Mouse (Mus musculus) natural killer cell, adult 2 months (primary cell): ENCODE data around the gene Thsd7a.
A peak's percentile ranks its signal among the peaks of the same experiment; 100 is the strongest.

ENCODE experiments used
- DNase-seq, 2 experiments: peaks; one replicate each; pipeline ENCODE4 v3.0.0; 2022; ENCODE audit warnings: low spot score in 2 of 2

The Thsd7a gene

DNA sequence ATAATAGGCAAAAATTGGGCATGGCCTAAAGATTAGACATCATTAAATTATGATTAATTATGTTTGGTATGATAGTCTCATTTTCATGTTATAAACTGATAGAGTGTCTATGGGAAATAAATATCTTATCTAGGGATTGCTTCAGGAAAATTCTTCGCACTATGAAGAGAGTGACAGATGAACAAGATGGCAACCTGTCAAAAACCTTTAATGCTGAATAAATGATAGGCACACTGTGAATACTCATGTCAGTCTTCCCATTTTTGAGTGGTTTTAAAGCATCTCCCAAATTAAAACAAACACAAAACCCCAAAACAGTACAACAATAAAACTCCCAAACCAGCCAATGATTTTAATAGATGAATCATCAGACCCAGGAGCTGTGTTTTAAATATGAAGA, 362.5 kb downstream of the Thsd7a start:
- DNase-seq: no peak

DNA sequence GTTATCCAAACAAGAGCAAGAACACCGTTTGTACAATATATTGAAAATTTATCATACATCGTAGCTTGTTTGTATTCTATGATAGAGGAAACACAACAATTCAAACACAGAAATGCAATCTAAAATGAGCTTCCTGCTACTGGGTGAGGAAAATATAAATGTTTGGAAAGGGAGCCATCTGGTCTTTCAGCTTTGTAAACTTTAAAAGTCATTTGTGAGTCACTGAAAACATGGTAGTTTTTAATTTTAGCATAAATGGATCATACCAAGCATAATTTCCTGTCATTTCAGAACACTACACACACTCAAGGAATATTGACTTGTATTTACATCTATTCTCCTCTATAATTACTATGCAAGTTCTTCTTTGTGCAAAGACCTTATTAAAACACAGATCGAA, 363.6 kb downstream of the Thsd7a start:
- no peak for DNase-seq

- no peak for DNase-seq
Observed at GRCm38 (mm10) chr6:12381136-12381778, 368.0 kb downstream of the Thsd7a start.

DNA sequence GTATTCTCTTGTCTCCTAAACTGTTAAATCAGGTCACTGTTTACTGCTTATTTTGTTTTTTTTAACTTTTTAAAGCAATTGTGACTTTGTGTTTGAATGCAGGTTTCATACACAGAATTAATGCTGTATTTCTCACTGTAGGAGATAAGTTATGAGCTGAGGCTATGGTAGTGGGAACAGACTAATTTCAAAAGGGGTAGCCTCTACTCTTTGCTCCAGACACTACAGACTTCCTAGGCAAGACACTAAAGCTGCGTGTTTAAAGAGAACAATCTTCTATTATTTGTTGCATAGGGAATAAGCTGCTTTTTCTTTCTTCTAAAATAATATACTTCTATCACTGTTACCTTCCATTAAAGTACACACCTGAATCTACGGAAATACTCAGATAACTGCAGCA, 368.5 kb downstream of the Thsd7a start:
- DNase-seq: no peak

GRCm38 (mm10) chr6:12358737-12359136, 390.5 kb downstream of the Thsd7a start:
- no peak for DNase-seq

GRCm38 (mm10) chr6:12353573-12353972, 395.6 kb downstream of the Thsd7a start:
- DNase-seq: no peak

- DNase-seq: no peak
Observed at GRCm38 (mm10) chr6:12352165-12352719, 397.0 kb downstream of the Thsd7a start.

- DNase-seq: no peak
Observed at GRCm38 (mm10) chr6:12350753-12351152, 398.5 kb downstream of the Thsd7a start.

GRCm38 (mm10) chr6:12349105-12349759, 400.0 kb downstream of the Thsd7a start:
- no peak for DNase-seq

GRCm38 (mm10) chr6:12348667-12349066, 400.5 kb downstream of the Thsd7a start:
- DNase-seq: no peak

- DNase-seq: no peak
Observed at GRCm38 (mm10) chr6:12336590-12337584, 412.3 kb downstream of the Thsd7a start.

DNA sequence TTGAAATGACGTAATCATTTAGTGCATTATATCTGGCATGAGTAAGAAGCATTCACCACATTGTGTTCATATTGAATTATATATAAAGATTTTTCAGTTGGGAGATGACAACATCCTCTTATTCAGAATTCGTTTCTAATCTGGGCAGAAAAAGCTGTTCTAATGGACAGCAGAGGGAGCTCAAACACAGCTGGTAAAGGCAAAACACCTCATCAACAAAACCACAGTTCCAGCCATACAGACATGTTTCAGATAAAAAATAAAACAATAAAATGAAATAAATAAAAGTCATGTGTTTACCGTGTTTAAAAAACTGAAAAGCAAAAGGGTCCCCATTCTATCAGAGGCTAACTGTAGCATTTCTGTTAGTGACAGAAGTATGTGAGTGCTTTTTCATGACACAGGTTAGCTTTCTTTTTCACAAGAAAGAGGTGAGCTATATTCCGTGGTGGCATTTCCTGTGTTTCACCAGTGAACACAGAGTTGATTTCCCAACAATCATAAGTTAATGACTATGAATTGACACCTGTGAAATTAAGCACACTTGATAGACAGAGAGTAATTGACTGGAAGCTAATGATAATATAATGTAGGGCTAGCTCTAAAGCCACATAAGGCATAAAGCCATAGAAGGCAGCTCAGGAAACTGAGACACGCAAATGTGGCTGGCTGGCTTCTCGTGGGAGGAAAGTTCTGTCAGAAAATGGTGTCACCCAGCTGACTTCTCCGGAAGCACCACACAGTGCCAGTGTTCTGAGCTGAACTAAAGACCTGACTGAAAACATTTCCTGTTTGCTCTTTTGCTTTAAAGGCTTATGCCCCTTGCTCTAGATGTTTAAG, 433.9 kb downstream of the Thsd7a start:
- DNase-seq: peak in 1 of 2 experiments; percentile 5

- DNase-seq: no peak
Observed at GRCm38 (mm10) chr6:12307502-12307901, 441.7 kb downstream of the Thsd7a start.

DNA sequence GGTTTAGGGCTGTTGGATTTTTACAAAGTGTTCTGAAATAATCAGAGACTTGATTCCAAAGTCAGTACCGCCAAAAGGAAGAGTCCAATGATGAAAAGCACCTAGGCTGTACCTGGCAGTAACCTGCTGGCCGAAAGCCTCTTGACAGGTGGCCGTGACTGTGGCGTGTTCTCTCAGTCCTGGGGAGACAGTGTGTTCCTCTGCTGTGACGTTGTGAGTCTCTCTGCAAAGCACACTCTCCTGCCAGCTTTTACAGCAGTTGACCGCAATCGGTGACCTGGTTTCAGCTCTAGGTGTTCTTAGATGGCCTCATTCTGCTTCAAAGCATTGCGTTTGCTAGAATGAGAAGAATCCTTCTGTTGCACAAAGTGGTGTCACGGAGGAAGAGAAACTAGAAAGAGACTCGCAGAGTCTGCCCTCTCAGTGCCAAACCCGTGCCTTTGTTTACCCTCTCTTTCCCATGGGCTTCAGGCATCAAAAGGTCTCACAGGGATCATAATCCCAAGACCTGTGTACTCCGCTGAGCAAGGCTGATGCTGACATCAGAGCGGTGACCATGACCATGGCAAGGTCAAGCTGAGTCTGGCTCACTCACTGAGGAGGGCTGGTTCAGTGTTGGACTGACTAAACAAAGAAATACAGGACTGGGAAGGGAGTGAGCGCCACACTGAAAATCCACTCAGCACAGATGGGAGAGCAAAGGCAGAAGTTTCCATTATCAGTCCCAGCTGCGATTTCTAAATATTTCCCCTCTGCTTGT, 486.4 kb downstream of the Thsd7a start:
- DNase-seq: no peak
